Mouse (Mus musculus) mouse trophoblast stem cell (cell line): ENCODE data around the gene Trak1.
"Not testable (repeated sequence)": the region's sequence is repeated elsewhere in the genome, so short reads cannot be mapped to it uniquely, and the experiment has no call there.

ENCODE experiments used
- in situ Hi-C, 2 experiments: fragments of 300-500 bp; cut with MseI, MboI; formaldehyde crosslinking; loops; 2 replicates in 1 of 2; 3 replicates in 1 of 2; pipeline ENCODE4 v1.15.1; 2025

Trak1 gene

GRCm38 (mm10) chr9:121426451-121426850 lies 129.1 kb downstream of the Trak1 start:
- in situ Hi-C loops = no loop called here

DNA sequence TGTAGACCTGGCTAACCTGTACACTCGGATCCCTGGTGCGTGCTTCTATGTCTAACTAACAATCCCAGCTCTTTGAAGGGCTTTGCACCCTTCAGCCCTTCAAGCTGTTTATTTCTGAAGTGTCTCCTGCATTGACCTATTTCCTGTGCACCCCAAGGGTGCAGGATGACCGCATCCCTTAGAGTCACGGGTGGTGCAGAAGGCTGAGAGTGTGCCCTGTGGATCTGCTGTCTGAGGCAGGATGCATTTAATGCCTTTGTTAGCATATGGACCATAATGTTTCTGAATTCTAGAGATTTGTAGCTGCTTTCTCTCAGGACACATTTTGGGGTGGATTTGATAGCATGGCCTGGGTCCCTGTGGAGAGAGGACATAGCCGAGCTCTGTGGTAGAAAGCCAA lies 129.6 kb downstream of the Trak1 start:
- in situ Hi-C loops = no loop called here

DNA sequence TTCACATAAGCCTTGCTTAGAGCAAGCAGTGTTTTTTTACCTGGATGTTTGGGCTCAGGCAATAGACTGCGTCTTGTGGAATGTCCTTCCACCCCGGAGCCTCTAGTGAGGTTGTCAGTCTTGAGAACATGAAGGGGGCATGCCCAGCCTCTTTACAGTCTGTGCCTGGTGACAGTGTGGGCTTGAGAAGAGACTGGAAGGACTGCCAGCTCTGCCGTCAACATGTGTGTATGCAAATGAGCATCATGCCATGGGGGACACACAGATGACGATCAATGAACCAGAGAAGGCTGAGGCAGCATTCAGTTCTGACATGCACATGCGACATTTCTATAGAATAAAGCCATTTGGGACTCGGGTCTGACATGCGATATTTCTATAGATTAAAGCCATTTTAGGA lies 132.3 kb downstream of the Trak1 start:
- in situ Hi-C loops = no loop called here

DNA sequence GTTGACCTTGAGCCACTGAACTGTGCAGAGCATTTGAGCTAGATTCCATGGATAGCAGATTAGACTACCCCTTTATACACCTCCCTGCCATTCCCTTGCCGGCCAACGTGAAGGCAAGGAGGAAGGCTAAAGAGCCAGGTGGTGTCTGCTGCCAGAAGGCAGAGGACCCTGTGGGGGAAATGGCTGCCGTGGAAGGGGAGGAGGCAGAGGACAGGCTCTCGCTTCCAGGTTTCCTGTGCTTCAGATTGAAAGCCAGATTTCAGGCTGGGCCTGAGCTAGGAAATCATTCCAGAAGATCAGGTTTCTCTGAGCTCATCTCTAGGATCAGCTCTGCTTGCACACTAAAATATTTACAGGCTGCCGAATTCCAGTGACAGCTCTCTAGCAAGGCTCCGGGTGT lies 133.1 kb downstream of the Trak1 start:
- in situ Hi-C loops = no loop called here

DNA sequence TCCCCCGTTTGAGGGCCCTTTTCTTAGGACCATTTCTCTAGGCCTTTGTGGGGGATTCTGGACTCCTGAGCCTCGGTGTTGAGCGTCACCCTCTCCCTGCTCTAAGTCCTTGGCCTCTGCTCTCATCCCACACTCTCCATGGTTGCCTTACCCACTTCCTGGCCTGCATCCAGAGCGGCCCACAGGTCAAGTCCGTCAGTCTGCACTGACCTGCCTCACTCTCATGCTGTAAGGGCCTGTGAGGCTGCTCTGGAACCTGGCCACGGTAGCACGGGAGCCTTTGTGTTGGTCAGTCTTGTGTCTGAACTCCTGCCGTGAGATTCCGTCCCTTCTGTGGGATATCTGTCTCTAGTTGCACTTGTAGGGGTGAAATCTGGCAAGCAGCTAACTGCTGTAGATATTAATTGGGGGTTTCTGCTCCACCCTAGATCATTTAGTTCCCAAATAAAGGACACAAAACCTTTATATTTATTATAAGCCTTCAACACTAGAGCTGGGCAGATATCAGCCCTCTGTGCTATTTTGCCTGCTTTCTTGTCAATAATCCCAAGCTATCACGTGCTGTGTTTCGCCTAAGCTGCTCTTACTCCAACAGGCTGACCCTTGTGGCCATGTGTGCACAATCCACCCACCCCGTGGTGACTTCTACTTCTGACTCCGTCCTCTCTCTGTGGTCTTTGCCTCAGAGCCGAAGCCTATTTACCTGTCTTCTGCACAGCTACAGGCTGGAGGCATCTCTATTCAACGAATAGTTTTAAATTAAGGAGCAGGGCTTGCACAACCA lies 136.6 kb downstream of the Trak1 start:
- in situ Hi-C loops = no loop called here

DNA sequence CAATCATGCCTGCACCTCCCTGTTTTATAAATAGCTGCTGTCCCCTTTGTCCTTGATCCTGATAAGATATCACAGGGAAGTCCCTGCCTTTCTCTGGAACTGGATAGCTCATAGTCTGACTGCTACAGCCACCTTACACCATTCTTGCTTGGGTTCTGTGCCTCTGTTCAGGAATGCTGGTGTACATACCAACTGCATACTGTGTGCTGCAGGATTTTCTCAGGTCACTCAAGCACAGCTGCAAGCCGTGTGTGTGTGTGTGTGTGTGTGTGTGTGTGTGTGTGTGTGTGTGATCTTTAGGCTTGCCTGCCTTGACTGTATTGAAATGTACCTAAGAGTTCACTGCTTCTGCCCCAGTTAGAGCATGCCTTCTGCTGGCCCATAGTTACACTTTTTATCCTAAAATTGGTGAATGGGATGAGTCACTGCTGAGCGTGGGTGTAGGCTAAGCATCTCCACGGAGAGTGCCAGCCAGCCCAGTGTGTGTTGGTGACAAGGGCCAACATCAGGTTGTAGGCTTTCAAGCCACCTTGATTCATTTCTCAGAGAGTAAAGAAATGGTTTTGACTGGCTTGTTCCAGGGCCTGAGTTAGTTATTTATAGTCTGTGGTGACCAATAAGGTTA lies 138.1 kb downstream of the Trak1 start:
- in situ Hi-C loops = no loop called here

DNA sequence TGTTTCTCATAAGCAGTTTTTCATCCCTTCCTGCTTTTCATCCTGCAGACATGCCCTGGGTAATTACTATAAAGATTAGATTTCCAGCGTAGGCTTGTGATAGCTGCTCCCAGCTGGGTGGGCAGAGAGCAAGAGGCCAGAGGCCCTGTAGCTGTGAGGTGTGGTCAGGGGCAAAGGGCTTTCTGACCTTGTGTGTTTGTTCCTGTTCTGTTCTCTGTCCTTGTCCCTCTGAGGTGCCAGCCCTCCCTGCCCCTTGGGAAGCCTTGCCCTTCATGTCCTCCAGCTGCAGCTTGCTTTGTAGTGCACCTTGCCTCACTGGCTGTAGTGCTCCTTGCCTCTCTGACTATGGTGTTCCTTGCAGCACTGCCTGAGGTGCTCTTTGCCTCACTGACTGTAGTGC lies 139.2 kb downstream of the Trak1 start:
- in situ Hi-C loops = no loop called here

- in situ Hi-C loops = no loop called here
Measured at GRCm38 (mm10) chr9:121442145-121442544, 144.8 kb downstream of the Trak1 start.

- in situ Hi-C loops = no loop called here
Measured at GRCm38 (mm10) chr9:121443696-121444366, 146.5 kb downstream of the Trak1 start.

DNA sequence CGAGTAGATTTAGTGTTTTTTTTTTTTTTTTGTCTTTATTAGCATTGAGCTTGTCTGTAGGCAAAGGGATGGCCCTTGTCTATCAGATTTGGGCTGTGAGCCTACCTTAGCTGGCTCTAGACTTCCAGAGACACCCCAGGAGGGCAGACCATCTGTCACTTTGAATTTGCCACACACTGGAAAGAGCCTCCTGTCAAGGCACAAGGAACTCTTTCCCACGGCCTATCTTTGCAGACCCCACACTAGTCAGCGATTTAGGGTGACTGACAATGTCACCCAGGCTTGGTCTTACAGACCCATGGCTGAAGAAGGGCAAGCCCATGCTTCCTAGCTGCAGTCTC lies 147.0 kb downstream of the Trak1 start:
- in situ Hi-C loops = no loop called here

GRCm38 (mm10) chr9:121445364-121445763 lies 148.1 kb downstream of the Trak1 start:
- in situ Hi-C loops = no loop called here

DNA sequence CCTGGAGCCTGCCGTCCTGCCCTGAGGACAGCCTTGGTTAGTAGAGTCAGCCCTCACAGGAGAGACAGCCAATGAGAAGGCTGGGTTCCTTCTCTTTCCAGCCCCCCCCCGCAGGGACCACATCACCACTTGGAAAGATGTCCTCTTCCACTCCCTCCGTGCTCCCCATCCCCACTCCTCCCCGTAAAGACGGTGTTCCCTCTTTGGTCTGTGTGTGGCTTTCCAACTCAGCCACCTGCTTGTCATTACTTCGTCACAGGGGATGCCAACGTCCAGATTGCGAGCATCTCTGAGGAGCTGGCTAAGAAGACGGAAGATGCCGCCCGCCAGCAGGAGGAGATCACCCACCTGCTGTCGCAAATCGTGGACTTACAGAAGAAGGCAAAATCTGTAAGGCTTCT lies 149.1 kb downstream of the Trak1 start:
- in situ Hi-C loops = no loop called here

DNA sequence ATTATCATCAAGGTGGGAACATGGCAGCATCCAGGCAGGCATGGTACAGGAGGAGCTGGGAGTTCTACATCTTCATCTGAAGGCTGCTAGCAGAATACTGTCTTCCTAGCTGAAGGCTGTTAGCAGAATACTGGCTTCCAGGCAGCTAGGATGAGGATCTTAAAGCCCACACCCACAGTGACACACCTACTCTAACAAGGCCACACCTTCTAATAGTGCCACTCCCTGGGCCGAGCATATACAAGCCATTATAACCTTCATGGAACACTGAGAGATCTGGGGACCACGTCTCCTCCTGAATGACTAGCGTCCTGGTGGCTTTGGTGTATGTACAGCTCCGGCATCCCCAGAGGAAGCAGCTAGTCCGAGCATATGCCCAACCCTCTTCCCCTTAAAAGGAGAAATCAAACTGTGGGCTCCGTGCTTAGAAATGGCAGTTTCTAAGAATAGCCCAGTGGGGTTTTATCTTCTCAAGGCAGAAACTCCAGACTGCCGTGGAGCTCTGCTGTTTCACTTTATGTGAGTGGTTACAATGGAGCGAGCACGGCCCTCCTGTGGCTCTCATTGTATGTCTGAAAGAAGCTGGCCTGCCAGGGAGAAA lies 155.1 kb downstream of the Trak1 start:
- in situ Hi-C loops = not testable (repeated sequence)

DNA sequence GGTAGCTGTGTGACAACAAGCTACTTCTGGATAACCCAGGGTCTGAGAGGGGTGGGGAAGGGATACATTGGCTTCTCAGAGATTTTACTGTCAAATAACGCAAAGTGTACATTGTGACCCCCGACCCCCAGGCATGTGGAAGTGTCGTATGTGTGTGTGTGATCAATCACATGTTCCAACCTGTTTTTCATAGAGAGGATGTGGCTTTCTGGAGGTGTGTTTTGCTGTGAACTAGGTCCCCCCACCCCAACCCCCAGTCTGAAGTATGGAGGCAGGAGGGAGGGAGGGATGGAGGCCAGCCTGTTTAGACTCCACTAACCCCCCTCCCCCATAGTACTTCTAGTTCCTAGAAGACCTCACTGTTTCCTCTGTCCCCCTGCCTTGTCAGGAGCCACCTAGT lies 157.6 kb downstream of the Trak1 start:
- in situ Hi-C loops = no loop called here

- in situ Hi-C loops = no loop called here
Measured at GRCm38 (mm10) chr9:121456739-121457515, 159.6 kb downstream of the Trak1 start.

- in situ Hi-C loops = no loop called here
Measured at GRCm38 (mm10) chr9:121458466-121458865, 161.2 kb downstream of the Trak1 start.

- in situ Hi-C loops = no loop called here
Measured at GRCm38 (mm10) chr9:121459950-121460349, 162.6 kb downstream of the Trak1 start.

- in situ Hi-C loops = no loop called here
Measured at GRCm38 (mm10) chr9:121460527-121460926, 163.2 kb downstream of the Trak1 start.

- in situ Hi-C loops = no loop called here
Measured at GRCm38 (mm10) chr9:121467460-121467859, 170.2 kb downstream of the Trak1 start.

GRCm38 (mm10) chr9:121469711-121470110 lies 172.4 kb downstream of the Trak1 start:
- in situ Hi-C loops = loop anchor here in 1 of 2 experiments (5.0 kb wide), 1 partner anchor 138 kb away; no protein-coding TSS in a partner anchor

DNA sequence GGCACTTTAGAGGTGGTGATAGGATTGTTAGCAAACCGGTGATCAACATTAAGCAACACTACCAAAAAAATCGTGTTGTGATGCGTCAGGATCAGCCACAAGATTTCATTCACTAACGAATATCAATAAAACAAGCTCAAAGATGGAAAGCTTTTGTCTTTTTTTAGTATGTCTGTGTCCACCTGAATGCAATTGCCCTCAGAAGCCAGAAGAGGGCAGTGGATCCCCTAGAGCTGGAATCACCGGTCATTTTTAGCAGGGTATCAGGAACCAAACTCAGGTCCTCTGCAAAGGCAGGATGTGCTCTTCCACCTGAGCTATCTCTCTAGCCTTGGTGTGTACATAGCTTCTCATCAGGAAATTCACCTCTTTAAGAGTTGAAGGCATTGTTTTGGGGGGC lies 177.5 kb downstream of the Trak1 start:
- in situ Hi-C loops = loop anchor here (5.0 kb wide), 2 partner anchors 133 to 208 kb away; no protein-coding TSS in a partner anchor
